Mouse (Mus musculus) layer of hippocampus, postnatal 36 days (tissue): ENCODE results near the gene D10Wsu102e. TPM values are rescaled to one million over a fixed set of nuclear protein-coding genes. Genes with fewer than 3 reads are reported as not detected.
"Not testable (repeated sequence)": the region's sequence is repeated elsewhere in the genome, so short reads cannot be mapped to it uniquely, and the experiment has no call there.

Experiments used
- DNase-seq, 2 experiments: peaks; one replicate each; pipeline ENCODE4 v3.0.0; 2022
- total RNA-seq, 2 experiments: library from RNA; stranded (reverse); gene quantifications; 2 replicates each; pipeline ENCODE4 v1.2.3; 2021

The D10Wsu102e gene
- total RNA-seq, 2 experiments from 2014 or later: 2.9 to 4.0 TPM

GRCm38 (mm10) chr10:83346359-83346736 is 13.7 kb upstream of the D10Wsu102e start:
- DNase-seq: no peak

GRCm38 (mm10) chr10:83347494-83347893 is 12.5 kb upstream of the D10Wsu102e start:
- DNase-seq: no peak

- no peak for DNase-seq
Observed at GRCm38 (mm10) chr10:83350689-83351088, 9.3 kb upstream of the D10Wsu102e start.

DNA sequence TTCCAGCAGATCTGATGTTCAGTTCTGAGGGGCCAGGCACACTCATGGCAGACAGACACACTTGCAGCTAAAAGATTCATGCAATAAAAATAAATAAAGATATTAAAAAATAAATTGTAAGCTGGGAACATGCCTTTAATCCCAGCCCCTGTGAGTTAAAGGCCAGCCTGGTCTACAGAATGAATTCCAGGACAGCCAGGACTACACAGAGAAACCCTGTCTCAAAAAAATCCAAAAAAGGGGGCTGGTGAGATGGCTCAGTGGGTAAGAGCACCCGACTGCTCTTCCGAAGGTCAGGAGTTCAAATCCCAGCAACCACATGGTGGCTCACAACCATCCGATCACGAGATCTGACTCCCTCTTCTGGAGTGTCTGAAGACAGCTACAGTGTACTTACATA is 8.2 kb upstream of the D10Wsu102e start:
- not testable (repeated sequence) for DNase-seq

- no peak for DNase-seq
Observed at GRCm38 (mm10) chr10:83353680-83354332, 6.2 kb upstream of the D10Wsu102e start.

- DNase-seq: no peak
Observed at GRCm38 (mm10) chr10:83354333-83354719, 5.7 kb upstream of the D10Wsu102e start.

- no peak for DNase-seq
Observed at GRCm38 (mm10) chr10:83356416-83356815, 3.6 kb upstream of the D10Wsu102e start.

DNA sequence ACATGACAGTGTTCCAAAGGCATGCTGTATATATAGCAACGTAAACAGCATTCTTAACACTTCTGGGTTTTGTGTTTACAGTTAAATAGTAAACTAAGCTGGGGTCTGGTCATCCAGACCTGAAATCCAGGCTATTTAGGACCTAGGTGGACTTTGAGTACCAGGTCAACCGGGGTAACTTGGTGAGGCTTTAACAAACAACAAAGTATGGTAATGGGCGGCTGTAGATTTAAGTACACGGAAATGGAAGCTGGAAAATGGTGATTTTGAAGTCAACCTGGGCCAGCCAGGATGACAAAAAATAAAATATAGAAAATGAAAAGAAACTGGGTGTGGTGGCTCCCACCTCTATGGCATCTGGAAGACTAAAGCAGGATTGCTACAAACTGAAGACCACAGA is 570 bp upstream of the D10Wsu102e start:
- no peak for DNase-seq

- no peak for DNase-seq
Observed at GRCm38 (mm10) chr10:83360356-83360755, 335 bp downstream of the D10Wsu102e start.

DNA sequence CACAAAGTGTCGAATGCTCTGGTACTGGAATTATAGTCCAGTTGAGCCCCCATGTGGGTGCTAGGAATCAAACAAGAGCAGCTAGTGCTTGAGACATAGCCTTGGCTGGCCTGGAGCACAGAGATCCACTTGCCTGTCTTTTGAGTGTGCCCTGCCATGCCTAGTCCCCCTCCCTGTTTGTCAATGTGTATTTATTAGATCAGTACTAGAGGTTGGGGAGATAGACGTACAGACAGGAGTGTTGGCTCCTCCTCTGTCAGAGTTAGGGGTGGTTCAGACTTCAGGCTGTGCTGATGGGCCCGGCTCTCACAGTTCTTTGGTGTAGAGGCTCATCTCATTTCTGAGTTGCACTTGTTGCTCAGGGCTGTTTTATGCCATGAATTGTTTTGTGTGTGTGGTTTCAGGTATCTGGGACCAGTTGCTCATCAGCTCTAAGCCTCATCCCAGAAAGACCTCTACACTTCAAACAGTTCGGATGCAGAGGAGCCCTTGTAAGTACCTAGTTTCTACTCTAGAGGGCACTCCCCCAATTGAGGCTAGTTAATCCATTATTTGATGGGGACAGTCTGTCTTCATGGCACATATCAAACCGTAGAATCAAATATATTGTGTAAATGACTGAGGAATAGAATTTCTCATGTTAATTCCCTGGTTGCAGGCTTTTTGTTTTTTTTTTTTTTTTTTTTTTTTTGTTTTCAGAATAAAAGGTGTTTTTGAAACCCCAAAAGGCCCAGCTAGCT is 1.8 kb downstream of the D10Wsu102e start:
- DNase-seq: no peak

DNA sequence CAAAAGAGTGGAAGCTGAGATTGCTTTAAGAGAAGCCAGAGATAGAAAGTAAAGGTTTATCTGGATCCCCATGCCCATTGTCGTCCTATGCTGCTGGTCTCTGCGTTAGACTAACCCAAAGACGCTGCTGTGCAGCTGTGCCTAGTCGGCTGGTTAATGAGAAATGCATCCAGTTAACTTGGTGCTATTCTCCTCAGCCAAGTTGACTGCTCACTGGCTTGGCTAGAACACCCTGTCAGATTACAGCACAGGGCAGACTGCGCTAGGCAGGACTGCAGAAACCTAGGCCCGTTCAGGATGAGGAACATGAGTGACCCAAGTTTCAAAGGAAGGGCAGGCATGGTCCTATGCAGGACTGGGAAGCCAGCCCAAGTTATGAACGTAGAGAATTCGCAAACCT is 3.4 kb downstream of the D10Wsu102e start:
- DNase-seq: no peak

DNA sequence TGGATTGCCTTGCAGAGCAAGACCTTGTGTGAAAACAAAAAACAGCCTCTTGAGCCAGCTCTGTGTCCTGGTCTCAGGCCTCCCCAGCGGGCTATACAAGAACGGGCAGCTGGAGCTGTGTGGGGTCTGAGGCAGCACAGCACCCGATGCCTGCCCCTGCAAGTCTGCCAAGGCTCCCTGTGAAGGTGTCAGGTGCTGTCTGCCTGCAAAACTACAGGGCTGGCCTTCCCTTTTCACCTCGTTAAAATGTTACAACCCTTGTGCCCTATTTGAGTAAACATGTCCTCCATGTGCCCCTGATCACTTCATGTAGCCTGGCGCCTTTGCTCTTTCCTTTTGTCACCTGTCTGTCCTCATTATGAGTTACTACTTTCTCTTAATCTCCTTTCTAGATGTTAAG is 8.9 kb downstream of the D10Wsu102e start:
- no peak for DNase-seq

DNA sequence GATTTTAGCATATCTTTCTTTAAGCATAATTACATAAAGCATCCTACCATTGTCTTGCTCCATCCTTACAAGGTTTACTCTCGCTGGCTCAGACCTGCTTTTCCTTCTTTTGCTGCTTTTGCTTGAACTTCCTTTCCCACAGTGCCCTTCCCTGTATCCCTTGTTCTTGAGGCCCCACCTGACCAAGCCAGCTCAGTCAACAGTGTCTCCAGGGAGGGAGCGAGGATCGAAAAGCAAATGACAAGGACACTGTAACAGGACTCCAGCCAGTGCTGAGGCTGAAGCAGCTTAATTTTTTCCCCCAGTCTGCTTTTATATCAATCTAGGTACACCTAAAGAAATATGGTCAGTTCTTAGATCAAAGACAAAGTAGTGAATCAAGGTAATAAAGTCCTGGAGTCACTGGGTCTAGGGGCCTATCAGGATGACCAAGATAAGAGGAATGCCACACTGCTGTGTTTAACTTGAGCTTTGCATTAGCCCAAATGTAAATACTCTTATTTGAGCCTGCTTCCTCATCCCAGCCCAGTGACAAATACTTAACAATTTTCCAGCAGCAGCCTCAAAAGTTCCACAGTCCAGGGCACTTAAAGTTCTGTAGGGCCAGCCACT is 14.1 kb downstream of the D10Wsu102e start:
- no peak for DNase-seq

DNA sequence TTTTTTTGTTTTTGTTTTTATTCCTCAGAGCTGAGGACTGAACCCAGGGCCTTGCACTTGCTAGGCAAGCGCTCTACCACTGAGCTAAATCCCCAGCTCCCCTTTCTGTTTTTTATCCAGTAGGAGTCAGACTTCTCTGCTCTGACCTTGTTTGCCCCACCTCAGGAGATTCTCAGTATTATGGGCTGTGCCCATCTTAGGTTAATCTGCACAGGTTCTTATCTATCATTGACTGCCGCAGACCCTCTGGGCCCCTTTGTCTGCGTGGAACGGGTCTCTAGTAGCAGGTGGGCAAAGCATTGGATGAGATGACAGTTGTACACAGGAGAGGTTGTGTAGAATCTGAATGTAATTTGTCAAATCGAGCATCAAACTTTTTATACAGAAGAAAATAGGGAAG is 15.4 kb downstream of the D10Wsu102e start:
- not testable (repeated sequence) for DNase-seq

DNA sequence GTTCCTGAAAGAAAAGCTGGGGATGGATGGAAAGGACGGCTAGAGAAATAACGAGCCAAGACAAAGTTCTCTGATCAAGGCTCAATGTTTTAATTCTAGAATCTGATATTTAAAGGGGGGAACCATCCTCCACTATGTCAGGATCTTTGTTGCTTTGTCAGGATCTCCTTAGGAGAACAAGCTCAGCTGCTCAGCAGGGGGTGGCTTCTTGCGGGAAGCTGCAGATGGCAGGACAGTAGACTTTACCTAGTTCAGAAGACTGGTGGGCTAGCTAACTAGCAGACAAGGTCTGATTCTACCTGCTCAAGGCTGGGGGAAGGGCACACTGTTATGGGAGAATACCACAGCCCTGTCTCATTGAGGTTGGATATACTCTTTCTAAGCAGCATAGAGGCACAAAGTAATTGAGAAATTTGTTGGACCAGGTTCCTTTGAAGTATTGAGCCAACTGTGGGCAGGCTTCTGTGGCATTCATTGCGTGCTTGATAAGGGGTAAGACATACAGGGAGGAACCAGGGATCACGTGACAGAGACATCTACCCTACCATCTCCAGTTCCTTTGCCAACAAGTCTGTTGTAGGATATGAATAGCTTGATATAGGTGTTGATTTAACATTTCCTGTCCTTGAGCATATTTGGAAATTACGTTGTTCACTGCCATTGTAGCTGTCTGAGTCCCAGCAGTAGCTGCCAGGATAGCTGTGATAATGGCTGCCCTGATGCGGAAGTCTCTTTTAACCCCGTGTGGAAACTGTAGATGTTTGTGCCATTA is 17.1 kb downstream of the D10Wsu102e start:
- no peak for DNase-seq

- DNase-seq: no peak
Observed at GRCm38 (mm10) chr10:83378083-83378833, 18.2 kb downstream of the D10Wsu102e start.

GRCm38 (mm10) chr10:83380501-83380900 is 20.5 kb downstream of the D10Wsu102e start:
- DNase-seq: no peak

DNA sequence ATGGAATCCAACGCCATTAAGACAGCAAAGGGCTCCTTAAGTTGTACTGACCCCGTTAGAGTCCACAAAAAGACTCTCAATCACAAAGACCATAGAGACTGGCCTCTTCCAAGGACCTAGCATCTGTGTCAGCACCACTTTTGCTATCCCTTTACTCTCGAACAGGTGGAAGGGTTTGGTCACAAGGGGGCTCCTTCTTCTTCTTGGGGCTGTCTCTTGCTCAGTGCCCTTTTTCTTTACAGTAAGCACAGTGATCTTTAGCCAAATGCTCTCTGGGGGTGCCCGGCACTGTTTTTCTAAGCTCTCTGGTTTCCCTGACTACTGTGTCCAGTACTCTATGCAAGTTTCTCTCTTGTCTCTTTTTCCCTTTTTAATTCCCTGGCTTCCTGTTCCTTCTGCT is 22.5 kb downstream of the D10Wsu102e start:
- no peak for DNase-seq

DNA sequence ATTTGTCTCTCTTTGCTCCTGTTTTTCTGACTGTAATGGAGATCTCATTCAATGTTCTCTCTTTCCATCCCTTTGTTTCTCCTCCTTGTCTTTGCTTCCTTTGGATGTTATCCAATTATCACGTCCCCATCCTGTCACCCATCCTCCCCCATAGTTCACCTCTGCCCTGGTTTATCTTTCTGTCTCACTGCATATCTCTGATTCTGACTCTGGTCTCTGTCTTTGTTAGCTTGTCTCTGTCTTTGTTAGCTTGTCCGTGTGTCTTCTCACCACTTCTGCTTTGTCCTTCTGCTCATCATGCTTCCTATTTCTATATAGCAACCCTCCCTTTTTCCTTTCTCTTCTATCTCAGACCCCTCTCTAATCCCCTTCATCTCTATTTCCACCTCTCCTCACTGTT is 23.0 kb downstream of the D10Wsu102e start:
- no peak for DNase-seq

DNA sequence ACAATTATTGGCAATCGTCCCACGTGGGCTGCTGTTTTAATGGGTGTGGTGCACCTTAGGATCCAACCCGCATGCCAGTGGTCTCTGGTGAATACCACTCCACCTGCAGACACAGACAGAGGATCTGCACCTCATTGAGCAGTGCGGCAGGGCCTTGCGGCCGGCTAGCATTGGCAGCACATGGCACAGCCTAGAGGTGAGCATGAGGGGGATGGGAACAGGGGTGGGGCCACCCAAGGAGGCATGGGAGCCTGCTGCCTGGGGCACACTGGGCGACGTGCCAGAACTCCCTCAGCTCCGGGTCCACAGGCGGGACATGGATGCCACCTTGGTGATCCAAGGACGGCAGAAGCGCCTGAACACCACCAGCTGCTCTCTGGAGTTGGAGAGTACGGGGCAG is 23.8 kb downstream of the D10Wsu102e start:
- DNase-seq: no peak

GRCm38 (mm10) chr10:83384456-83385215 is 24.6 kb downstream of the D10Wsu102e start:
- no peak for DNase-seq
